Mouse (Mus musculus): Measurements from ENCODE around the gene Pwp2. TPM values are rescaled to one million over a fixed set of nuclear protein-coding genes. Genes with fewer than 3 reads are reported as not detected.
A peak's percentile ranks its signal among the peaks of the same experiment; 100 is the strongest.

The Pwp2 gene
- total RNA-seq, 1 experiment from 2014 or later = 8.8 TPM

DNA sequence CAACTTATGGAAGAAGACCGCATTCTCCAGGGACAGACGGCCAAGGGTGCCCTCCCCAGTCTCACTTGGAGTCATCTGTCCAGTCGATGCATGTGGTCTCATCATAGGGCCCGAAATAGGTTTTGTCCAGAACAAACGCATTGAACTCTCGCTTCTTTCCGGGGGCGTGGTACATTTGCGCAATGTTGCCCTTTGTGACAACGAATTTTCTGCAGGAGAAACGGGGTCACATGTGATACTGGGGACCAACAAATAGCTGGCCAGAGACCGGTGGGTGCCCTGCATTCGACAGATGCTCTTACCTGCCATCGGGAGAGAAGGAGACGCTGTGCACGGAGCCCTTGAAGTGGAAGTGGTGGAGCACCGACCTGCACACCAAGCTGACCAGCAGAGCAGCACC is 2.6 kb downstream of the Pwp2 start:
- no peak for ATAC-seq (replicated peaks; ENCODE audit: insufficient number of reproducible peaks, low FRiP score, low TSS enrichment, poor library complexity, severe bottlenecking)

GRCm38 (mm10) chr10:78174474-78174873 is 10.5 kb downstream of the Pwp2 start:
- ATAC-seq (replicated peaks; ENCODE audit: insufficient number of reproducible peaks, low FRiP score, low TSS enrichment, poor library complexity, severe bottlenecking) = no peak

DNA sequence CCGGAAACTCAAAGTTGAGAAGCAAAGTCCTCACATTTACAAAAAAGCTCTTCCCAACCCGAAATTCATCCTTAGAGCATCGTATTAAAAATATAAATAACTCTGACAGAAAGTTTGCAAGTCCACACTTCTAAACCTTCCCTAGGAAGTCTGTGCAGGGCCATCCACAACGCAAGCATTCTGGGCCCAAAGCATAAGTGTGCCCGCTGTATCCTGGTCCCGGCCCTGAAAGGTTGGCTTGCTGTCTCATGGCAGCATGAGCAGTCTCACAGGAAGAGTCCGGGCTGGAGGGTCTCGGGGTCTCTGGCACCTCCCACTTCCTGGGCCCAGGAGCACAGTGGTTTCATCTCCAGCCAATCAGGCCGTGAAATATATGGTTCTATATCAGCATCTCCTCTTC is 13.4 kb downstream of the Pwp2 start:
- ATAC-seq (replicated peaks; ENCODE audit: insufficient number of reproducible peaks, low FRiP score, low TSS enrichment, poor library complexity, severe bottlenecking) = no peak

DNA sequence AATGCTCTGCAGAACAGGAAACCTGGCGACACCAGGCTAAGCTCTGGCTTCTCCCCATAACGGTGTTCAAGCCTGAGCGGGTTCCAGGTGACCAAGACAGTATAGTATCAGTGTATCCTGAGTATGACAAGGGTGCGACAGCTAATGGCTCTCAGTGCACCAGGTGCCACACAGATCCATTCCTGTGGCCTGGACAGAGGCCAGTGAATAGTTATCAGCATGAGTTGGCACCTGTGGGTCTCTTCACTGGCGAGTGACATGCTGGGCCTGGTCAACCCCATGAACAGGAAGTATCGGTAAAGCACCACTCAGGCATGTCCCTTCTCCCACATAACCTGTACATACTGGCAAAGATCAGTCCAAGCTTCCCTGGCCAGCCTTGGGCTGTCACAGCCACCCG is 13.9 kb downstream of the Pwp2 start:
- ATAC-seq (replicated peaks; ENCODE audit: insufficient number of reproducible peaks, low FRiP score, low TSS enrichment, poor library complexity, severe bottlenecking) = no peak

DNA sequence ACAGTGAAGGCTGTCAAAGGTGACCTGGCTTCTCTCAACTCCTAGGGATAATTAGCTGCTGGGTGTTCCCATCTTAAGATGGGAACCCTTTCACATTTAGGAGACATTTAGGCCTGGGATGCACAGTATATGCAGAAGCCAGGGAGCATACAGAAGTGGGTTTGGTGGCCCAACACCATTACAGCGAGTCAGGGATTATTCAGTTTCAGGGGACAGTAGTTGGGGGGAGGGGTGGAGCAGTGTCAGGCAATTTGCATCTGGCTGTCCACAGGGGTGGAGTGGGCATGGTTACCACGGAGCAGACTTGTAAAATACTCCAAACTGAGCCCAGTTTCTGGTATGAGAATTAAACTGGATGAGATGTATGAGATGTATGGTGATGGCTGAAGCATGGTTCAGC is 14.5 kb downstream of the Pwp2 start:
- no peak for ATAC-seq (replicated peaks; ENCODE audit: insufficient number of reproducible peaks, low FRiP score, low TSS enrichment, poor library complexity, severe bottlenecking)

- ATAC-seq (replicated peaks; ENCODE audit: insufficient number of reproducible peaks, low FRiP score, low TSS enrichment, poor library complexity, severe bottlenecking) = peak; percentile 86
These were observed 15.5 kb downstream of the Pwp2 start, which contains the start of gene D10Jhu81e for GRCm38 (mm10) chr10:78169281-78170042. Gene D10Jhu81e (minus strand): TSS chr10:78169782.

DNA sequence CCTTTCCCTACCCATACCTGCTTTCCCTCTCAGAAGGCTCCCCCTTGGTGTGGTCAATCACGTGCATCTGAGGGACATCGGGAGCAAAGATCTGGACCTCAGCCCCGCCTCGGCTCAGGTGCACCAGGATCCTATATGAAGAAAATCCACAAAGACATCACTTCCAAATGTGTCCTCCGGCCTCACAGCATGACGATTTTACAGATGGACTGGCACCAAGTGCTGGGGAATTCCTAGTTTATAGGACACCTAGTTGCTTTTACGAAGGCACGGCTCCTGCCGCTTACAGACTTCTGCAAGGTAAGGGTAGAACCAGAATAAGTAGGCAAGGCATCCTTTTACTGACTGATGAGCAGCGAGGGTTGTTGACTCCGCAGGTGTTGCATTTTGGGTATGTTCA is 16.2 kb downstream of the Pwp2 start:
- no peak for ATAC-seq (replicated peaks; ENCODE audit: insufficient number of reproducible peaks, low FRiP score, low TSS enrichment, poor library complexity, severe bottlenecking)

- no peak for ATAC-seq (replicated peaks; ENCODE audit: insufficient number of reproducible peaks, low FRiP score, low TSS enrichment, poor library complexity, severe bottlenecking)
These were observed 17.2 kb downstream of the Pwp2 start for GRCm38 (mm10) chr10:78167775-78168174.

GRCm38 (mm10) chr10:78167333-78167732 is 17.6 kb downstream of the Pwp2 start:
- ATAC-seq (replicated peaks; ENCODE audit: insufficient number of reproducible peaks, low FRiP score, low TSS enrichment, poor library complexity, severe bottlenecking) = no peak

- no peak for ATAC-seq (replicated peaks; ENCODE audit: insufficient number of reproducible peaks, low FRiP score, low TSS enrichment, poor library complexity, severe bottlenecking)
These were observed 19.5 kb downstream of the Pwp2 start for GRCm38 (mm10) chr10:78165256-78166005.

- ATAC-seq (replicated peaks; ENCODE audit: insufficient number of reproducible peaks, low FRiP score, low TSS enrichment, poor library complexity, severe bottlenecking) = no peak
These were observed 20.2 kb downstream of the Pwp2 start for GRCm38 (mm10) chr10:78164786-78165185.

GRCm38 (mm10) chr10:78163923-78164322 is 21.0 kb downstream of the Pwp2 start:
- ATAC-seq (replicated peaks; ENCODE audit: insufficient number of reproducible peaks, low FRiP score, low TSS enrichment, poor library complexity, severe bottlenecking) = peak; percentile 52

- no peak for ATAC-seq (replicated peaks; ENCODE audit: insufficient number of reproducible peaks, low FRiP score, low TSS enrichment, poor library complexity, severe bottlenecking)
These were observed 21.7 kb downstream of the Pwp2 start for GRCm38 (mm10) chr10:78163241-78163640.

- no peak for ATAC-seq (replicated peaks; ENCODE audit: insufficient number of reproducible peaks, low FRiP score, low TSS enrichment, poor library complexity, severe bottlenecking)
These were observed 22.3 kb downstream of the Pwp2 start for GRCm38 (mm10) chr10:78162646-78163045.

DNA sequence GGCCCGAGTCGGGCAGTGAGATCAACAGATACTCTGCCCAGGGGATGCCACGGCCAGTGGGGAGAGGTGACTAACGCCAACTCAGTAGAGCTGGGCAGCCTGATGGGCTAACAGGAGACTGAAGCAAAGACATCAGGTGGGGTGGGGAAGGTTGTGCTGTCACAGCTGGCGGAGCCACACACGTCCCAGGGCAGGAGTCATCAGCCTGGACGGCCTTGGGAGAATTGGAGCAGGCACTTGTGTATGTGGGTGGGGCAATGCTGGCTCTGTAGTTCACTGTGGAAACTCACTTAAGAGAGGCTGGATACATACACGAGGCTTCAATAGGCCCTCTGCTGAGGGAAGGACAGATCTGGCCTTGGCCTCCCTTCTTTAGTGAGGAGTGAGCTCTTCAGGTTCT is 23.9 kb downstream of the Pwp2 start:
- ATAC-seq (replicated peaks; ENCODE audit: insufficient number of reproducible peaks, low FRiP score, low TSS enrichment, poor library complexity, severe bottlenecking) = no peak

- peak; percentile 20 for ATAC-seq (replicated peaks; ENCODE audit: insufficient number of reproducible peaks, low FRiP score, low TSS enrichment, poor library complexity, severe bottlenecking)
These were observed 24.4 kb downstream of the Pwp2 start for GRCm38 (mm10) chr10:78160369-78161095.

- ATAC-seq (replicated peaks; ENCODE audit: insufficient number of reproducible peaks, low FRiP score, low TSS enrichment, poor library complexity, severe bottlenecking) = peak; percentile 62
These were observed 25.0 kb downstream of the Pwp2 start for GRCm38 (mm10) chr10:78159906-78160305.

- ATAC-seq (replicated peaks; ENCODE audit: insufficient number of reproducible peaks, low FRiP score, low TSS enrichment, poor library complexity, severe bottlenecking) = no peak
These were observed 25.6 kb downstream of the Pwp2 start for GRCm38 (mm10) chr10:78159252-78159878.

DNA sequence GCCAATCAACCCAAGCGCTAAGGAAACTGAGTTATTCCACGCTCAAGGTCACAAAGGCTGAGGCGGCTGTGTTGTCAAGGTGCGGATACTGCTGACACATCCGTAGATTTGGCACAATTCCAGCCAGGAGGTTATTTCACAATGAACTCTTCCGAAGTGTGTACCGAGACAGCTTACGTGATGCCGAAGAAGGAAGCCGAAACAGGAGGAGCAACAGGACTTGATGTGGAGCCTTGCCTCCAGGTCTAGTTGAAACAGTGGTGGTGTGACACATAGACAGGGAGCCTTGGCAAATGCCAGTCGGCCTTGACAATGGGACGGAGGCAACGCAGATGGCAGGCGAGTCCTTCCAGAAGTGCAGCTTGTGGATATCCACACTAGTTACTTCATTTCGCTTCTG is 26.9 kb downstream of the Pwp2 start:
- no peak for ATAC-seq (replicated peaks; ENCODE audit: insufficient number of reproducible peaks, low FRiP score, low TSS enrichment, poor library complexity, severe bottlenecking)
